Mouse (Mus musculus) naive thymus-derived CD4-positive, alpha-beta T cell, adult 2 months (primary cell): ENCODE measurements around the gene Tmc2.
A peak's percentile ranks its signal among the peaks of the same experiment; 100 is the strongest.

Source experiments
- DNase-seq: peaks from one replicate; pipeline ENCODE4 v3.0.0-alpha.2; 2011; ENCODE audit warnings: low read depth

Tmc2 gene

GRCm38 (mm10) chr2:130194894-130195293, at the start of gene Tmc2:
Tmc2 (plus strand) TSS chr2:130195194.
- DNase-seq, result no peak

DNA sequence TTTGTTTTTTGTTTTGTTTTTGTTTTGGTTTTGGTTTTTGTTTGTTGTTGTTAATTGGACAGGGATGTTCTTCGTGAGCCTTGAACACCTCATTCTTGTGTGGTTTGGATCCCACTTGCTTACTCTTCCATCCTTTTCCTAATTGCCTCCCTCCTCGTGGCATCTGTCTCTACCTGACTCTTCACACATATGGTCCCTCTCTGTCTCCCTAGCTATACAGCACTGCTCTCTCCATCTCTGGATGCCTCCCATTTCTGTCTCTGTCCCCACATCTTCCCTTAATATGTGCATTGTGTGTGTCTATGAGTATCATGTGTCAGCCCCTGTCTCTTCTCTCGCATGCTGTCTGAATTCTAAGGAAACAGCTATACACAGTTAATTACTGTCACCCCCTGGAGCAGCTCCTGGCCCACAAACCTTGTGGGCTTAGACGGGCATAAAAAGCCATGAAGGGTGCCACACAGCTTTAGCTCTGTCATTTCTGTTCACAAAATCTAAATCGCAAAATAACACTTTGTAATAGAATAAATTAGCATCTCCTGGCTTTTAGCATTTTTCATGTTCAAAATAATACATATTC, 48.8 kb upstream of the Tmc2 start:
- no peak for DNase-seq

DNA sequence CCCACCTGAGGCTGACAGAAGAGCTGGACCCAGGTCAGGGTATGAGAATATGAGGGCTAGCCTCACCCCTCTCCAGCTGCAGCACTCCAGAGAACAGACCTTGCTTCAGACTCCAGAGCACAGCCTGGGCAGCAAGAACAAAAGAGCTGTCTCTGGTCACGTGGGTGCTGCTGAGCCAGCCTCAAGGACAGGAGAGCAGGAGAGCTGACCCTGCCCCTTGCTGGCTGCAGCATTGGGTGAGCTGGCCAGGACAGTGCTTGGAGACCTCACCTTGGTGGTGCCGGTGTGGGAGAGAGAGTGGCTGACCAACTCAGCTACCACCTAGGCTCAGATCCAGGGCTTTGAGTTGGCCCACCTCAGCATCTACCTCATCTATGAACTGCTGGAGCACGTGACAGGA, 39.8 kb upstream of the Tmc2 start:
- DNase-seq, result no peak

DNA sequence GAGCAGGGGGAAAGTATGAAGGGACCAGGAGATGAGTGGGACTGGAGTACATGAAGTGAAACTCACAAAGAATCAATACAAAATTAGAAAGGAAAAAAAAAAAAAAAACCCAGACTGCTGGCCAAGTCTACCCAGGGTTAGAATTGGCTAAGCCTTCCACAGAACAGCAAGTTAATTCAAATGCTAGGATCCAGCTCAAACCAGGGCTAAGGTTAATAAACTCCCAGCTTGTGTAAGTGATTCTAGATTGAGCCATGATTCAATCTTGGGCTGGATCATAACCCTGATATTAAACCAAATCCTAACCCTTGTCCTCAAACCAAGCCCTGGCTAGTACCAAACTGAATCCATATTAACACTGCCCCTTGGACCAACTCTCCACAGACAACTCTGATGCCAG, 39.1 kb upstream of the Tmc2 start:
- no peak for DNase-seq

GRCm38 (mm10) chr2:130157231-130158087, 37.5 kb upstream of the Tmc2 start:
- DNase-seq, result no peak

DNA sequence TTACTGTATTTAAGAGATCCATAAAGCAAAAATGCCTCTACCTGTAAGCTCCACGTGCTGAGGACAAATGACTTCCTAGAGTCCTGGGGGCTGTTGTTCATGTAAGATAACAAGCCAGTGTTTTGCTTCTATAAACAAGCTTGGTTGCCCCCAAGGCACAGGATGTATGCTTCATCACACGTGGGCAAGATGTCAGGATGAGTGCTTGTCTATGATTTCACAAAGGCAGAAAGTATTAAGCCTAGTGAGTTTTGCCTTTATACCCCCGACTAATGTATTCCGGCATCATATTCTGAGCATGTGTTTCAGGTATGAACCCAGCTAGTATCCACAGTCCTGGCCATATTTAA, 36.9 kb upstream of the Tmc2 start:
- no peak for DNase-seq

DNA sequence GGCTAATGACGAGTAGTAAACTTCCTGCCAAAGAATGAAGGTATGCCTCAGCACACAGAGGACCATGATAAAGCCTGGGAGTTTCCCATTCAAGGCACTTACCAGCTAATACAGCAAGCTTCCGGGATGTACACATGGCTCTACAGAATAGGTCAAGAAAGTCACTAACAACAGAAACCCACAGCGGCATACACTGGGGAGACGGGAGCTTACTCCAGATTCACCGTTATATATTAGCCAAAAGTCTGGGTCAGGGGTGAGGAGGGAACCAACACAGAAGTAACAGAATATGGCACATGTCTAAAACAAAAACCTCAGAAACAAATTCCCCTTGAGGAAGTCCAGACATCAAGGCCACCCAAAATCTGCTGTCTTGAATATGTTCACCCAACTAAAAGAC, 32.3 kb upstream of the Tmc2 start:
- DNase-seq, result no peak

DNA sequence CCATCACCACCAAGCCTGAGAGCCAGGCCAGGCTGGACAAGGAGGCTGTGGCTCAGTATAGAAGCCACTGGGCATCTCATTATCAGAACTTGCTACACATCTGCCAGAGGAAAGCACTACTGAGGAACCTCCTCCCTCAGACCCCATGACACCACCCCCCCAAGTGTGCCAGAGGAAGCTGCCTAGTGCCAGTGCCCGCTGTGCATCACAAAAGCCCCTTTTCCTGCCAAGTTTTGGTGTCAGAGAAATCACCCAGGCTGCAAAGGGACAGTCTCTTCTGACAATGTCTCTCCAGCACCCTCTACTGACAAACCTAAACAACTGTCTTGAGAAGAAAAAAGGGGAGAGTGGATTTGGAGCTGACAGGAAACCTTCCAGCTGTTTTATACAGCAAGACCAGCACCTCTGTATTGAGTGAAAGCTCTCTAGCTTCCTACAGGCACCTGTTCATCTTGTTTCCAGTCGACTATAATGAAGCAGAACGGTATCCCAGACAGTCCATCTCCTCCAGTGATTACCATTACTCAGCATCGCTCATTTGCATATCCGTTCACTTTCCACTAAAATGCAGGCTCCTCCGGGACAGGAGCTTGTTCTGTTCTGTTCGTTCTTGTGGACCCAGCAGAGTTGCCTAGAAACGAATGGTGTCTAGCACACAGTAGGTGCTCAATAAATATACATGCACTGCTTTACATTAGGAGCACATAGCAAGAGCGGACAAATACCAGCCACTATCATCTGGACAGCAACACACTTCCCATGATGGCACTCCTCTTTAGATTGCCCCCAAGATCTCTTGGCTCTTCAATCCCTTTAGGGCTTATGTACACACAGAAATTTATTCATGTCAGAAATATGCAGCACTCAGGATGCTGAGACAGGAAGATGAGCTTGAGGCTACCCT, 28.4 kb upstream of the Tmc2 start:
- no peak for DNase-seq

- peak; percentile 43 for DNase-seq
These were observed 27.1 kb upstream of the Tmc2 start for GRCm38 (mm10) chr2:130167861-130168260.

GRCm38 (mm10) chr2:130171674-130172073, 23.3 kb upstream of the Tmc2 start:
- DNase-seq, result no peak

- DNase-seq, result no peak
These were observed 18.2 kb upstream of the Tmc2 start for GRCm38 (mm10) chr2:130176820-130177219.

DNA sequence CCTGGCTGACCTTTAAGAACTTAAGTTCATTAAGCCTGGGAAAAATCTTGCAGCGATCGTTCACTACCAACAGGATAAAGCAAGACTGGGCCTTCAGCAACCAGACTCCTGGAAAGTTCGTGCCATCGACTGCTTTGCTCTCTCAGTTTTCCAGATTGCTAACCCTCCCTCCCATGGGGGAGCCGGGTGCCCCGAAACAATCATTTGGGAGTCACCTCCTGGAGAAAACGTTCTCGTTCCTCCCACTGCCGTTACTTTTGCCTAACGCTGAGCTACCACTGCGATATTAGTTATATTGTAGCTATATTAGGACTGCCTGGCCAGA, 16.7 kb upstream of the Tmc2 start:
- DNase-seq, result no peak

- peak; percentile 87 for DNase-seq
These were observed 16.1 kb upstream of the Tmc2 start, which contains the start of gene Snrpb for GRCm38 (mm10) chr2:130178706-130179506. Snrpb (minus strand) TSS chr2:130179403.

DNA sequence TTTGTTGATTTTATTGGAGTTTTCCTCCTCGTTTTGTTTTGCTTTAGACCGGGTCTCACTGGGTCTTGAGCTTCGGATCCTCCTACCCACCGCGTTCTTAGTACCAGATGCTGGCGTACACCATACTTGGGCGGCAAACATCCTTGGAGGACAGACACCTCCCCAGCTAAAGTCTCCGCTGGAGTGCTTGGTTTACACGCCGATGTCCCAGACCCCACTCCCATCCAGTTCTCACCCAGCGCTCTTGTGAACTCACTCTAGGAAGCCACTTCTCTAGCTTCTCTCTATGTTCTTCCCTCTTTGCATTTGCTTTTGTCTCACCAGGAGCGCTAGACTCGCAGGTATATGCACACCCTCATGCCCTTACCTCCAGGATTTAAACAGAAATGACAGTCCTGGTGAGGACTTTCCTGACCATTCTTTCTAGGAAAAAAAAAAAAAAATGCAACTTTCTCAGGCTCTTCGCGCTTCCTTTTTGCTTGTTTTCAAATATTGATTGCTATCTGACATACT, 15.4 kb upstream of the Tmc2 start:
- no peak for DNase-seq

- DNase-seq, result no peak
These were observed 6.6 kb upstream of the Tmc2 start for GRCm38 (mm10) chr2:130188391-130188790.

DNA sequence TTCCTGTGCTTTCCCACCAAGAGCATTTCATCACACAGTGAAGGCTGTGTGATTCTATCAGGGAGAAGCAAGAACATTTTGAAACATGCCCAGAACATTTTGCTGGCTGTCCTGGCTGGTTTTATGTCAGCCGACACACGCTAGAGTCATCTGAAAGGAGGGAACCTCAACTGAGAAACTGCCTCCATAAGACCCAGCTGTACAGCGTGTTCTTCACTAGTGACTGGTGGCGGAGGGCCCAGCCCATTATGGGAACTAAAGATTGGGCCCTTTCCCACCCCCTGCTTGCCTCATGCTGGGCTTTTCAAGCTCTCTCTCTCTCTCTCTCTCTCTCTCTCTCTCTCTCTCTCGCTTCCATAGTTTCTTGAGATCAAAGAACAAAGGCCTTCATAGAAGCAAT, 6.0 kb downstream of the Tmc2 start:
- no peak for DNase-seq

DNA sequence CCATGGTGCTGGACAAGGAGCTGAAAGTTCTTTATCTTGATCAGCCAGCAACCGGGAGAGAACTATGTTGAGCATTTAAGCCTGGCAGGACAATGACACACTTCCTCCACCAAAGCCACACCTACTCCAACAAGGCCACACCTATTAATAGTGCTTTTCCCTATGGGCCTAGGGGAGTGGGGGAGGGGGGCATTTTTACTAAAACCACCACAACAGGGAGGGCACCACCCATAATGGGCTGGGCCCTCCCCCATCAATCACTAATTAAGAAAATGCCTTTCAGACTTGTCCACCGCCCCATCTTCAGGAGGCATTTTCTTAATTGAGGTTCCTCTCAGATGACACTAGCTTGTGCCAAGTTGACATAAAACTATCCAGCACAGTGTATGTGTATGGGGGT, 12.4 kb downstream of the Tmc2 start:
- DNase-seq, result no peak

- DNase-seq, result no peak
These were observed 13.0 kb downstream of the Tmc2 start for GRCm38 (mm10) chr2:130207996-130208395.

- DNase-seq, result no peak
These were observed 14.6 kb downstream of the Tmc2 start for GRCm38 (mm10) chr2:130209636-130210035.

- no peak for DNase-seq
These were observed 16.6 kb downstream of the Tmc2 start for GRCm38 (mm10) chr2:130211581-130211980.

DNA sequence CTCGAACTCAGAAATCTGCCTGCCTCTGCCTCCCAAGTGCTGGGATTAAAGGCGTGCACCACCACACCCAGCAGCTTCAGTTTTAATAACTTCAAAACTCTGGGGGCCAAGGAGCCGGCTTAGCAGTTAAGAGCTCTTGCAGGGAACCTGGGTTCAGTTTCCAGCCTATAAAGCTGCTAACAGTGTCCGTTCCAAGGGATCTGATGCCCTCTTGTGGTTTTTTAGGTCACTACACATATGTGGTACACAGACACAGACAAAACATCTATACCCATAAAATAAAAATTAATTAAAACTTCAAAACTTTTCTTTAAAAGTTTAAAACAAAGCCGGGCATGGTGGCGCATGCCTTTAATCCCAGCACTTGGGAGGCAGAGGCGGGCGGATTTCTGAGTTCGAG, 51.9 kb downstream of the Tmc2 start:
- peak; percentile 37 for DNase-seq

DNA sequence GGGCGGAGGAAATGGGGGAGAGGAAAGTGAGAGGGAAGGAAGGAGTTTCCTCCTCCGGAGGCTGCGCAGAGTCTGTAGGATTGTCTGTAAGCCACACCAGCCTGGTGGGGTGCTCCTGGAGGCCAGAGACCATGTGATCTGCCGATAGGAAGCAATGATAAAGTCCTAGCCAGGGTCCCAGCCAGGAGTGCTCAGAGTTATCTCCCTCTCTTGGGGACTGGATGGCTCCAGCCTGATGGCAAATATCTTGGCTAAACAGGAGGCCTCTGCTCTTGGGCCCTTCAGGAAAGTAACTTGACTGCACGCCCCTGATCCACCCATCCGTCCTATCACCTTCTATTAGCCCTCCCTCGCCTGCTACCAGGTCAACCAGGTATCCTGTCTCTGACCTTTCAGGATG, 53.2 kb downstream of the Tmc2 start:
- no peak for DNase-seq
